In genomic region chr5:145064765-145065340, GRCm38 (mm10) we compare ENCODE assay signal across 42 mouse cellular contexts. TPM values are rescaled to one million over a fixed set of nuclear protein-coding genes. Genes with fewer than 3 reads are reported as not detected.
"Had no signal": no experiment of that assay in that cellular context is flagged by ENCODE, and none has a peak within 500 bp of the region (broad histone marks: within the 10 kb centered on the region; RNA-seq: fewer than 3 reads in every experiment).

No protein-coding gene starts in this region.

- DNase-seq: gastrocnemius, adult 2 months; gastrocnemius, postnatal 10 days; gastrocnemius, postnatal 25 days; heart, adult 2 months; heart, postnatal 4 days; kidney, adult 11 months; kidney, adult 2 months; kidney, adult 9 months; kidney, postnatal 14 days; kidney, postnatal 36 days; layer of hippocampus, adult 9-11 months; layer of hippocampus, postnatal 36 days; liver; liver, embryonic 13.5 days had no signal

RNA-seq across cellular contexts. Expression of gene Kpna7, which starts 19.0 kb away (rescaled TPM):
- total RNA-seq: gastrocnemius, adult 2 months; gastrocnemius, postnatal 10 days; gastrocnemius, postnatal 25 days; gastrocnemius, postnatal 4 days; granulocyte monocyte progenitor cell, adult 5-6 weeks; heart, adult 2 months; heart, postnatal 25 days; heart, postnatal 4 days; hindbrain, postnatal 0 days; layer of hippocampus, adult 18-20 months; layer of hippocampus, adult 8-10 months; layer of hippocampus, postnatal 14 days; layer of hippocampus, postnatal 36 days; left cerebral cortex, adult 18-20 months; left cerebral cortex, adult 8-10 months; left cerebral cortex, postnatal 10 days; left cerebral cortex, postnatal 25 days had no signal
- polyA plus RNA-seq: heart, adult 2 months; heart, embryonic 11.5 days; heart, embryonic 13.5 days; heart, embryonic 15.5 days; heart, postnatal 0 days; hindbrain, embryonic 10.5 days; hindbrain, embryonic 12.5 days; hindbrain, embryonic 15.5 days; intestine, embryonic 14.5 days; kidney, adult 2 months; kidney, embryonic 15.5 days; kidney, postnatal 0 days; large intestine, adult 2 months; limb, embryonic 10.5 days; limb, embryonic 14.5 days had no signal

RNA-seq across cellular contexts. Expression of gene 1700018F24Rik, which starts 22.1 kb away (rescaled TPM):
- total RNA-seq: gastrocnemius, adult 2 months; gastrocnemius, postnatal 10 days; gastrocnemius, postnatal 25 days; gastrocnemius, postnatal 4 days; granulocyte monocyte progenitor cell, adult 5-6 weeks; heart, adult 2 months; heart, postnatal 25 days; heart, postnatal 4 days; hindbrain, postnatal 0 days; layer of hippocampus, adult 18-20 months; layer of hippocampus, adult 8-10 months; layer of hippocampus, postnatal 14 days; layer of hippocampus, postnatal 36 days; left cerebral cortex, adult 18-20 months; left cerebral cortex, adult 8-10 months; left cerebral cortex, postnatal 10 days; left cerebral cortex, postnatal 25 days had no signal
- polyA plus RNA-seq: heart, adult 2 months; heart, embryonic 11.5 days; heart, embryonic 13.5 days; heart, embryonic 15.5 days; heart, postnatal 0 days; hindbrain, embryonic 10.5 days; hindbrain, embryonic 12.5 days; hindbrain, embryonic 15.5 days; hindbrain, postnatal 0 days; intestine, embryonic 14.5 days; intestine, embryonic 16.5 days; kidney, adult 2 months; kidney, embryonic 15.5 days; kidney, postnatal 0 days; large intestine, adult 2 months; limb, embryonic 10.5 days; limb, embryonic 12.5 days; limb, embryonic 14.5 days; liver, embryonic 11.5 days; liver, embryonic 13.5 days; liver, embryonic 15.5 days had no signal

RNA-seq across cellular contexts. Expression of gene Gm4871, which starts 32.3 kb away (rescaled TPM):
- total RNA-seq: gastrocnemius, adult 2 months; gastrocnemius, postnatal 10 days; gastrocnemius, postnatal 25 days; gastrocnemius, postnatal 4 days; granulocyte monocyte progenitor cell, adult 5-6 weeks; heart, adult 2 months; heart, postnatal 25 days; heart, postnatal 4 days; hindbrain, postnatal 0 days; layer of hippocampus, adult 18-20 months; layer of hippocampus, adult 8-10 months; layer of hippocampus, postnatal 14 days; layer of hippocampus, postnatal 36 days; left cerebral cortex, adult 18-20 months; left cerebral cortex, adult 8-10 months; left cerebral cortex, postnatal 10 days; left cerebral cortex, postnatal 25 days had no signal
- polyA plus RNA-seq: heart, adult 2 months; heart, embryonic 11.5 days; heart, embryonic 13.5 days; heart, embryonic 15.5 days; heart, postnatal 0 days; hindbrain, embryonic 12.5 days; hindbrain, embryonic 15.5 days; hindbrain, postnatal 0 days; intestine, embryonic 14.5 days; intestine, embryonic 16.5 days; kidney, adult 2 months; kidney, embryonic 15.5 days; kidney, postnatal 0 days; large intestine, adult 2 months; limb, embryonic 10.5 days; limb, embryonic 12.5 days; limb, embryonic 14.5 days; liver, embryonic 11.5 days; liver, embryonic 13.5 days; liver, embryonic 15.5 days had no signal
